Mouse (Mus musculus) embryo, embryonic 10.5 days (tissue): ENCODE measurements around the gene Sult1a1.

Experiments used
- DNase-seq: peaks from one replicate; pipeline ENCODE4 v3.0.0-alpha.2; 2015; ENCODE audit warnings: low spot score

Sult1a1 gene

DNA sequence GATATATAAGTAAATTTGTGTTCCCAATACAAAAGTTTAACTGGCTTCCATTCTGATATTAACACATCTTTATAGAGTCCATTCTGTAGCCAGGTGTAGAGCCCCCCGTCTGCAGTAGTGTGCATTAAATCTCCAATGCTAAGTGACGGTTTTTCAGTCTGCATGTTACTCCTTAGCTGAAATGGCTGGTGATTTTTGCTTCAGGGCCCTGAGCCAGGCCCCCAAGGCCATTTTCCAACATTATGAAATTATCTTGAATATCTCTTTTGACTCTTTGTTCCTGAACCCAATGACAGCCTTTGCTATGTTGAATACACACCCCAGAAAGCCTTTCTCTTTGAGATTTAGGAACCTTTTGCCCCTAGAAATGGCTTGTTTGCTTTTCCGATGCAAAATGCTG lies 16.5 kb downstream of the Sult1a1 start:
- no peak for DNase-seq

DNA sequence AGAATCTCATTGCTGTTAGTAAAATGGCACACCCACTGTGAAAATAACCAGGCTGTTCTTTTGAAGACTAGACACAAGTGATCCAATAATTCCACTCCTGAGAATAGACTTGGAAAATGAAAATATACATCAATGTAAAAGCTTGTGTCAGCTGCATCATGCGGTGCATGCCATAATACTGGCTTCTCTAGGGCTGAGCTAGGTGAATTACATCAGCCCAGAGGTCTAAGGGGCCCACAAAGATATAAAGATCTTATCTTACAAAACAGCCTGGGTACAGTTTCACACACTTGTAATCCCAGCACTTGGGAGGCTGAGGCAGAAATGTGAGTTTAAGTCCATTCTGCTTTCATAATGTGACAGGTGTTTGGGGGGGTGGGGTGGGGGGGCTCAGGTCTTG lies 18.7 kb downstream of the Sult1a1 start:
- DNase-seq: no peak

DNA sequence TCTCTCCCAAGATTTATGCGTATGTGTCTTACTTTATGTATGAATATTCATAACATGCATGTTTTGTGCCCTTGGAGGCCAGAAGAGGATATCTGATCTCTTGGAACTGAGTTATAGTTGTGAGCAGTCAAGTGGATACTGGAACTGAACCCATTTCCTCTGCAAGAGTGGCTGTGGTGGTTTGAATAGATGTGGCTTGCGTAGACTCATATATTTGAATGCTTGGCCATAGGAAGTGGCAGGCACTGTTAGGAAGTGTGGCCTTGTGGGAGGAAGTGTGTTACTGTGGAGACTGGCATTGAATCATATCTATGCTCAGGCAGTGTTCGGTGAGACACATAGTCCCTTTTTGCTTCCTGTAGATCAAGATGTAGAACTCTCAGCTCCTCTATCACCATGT lies 20.5 kb downstream of the Sult1a1 start:
- no peak for DNase-seq

DNA sequence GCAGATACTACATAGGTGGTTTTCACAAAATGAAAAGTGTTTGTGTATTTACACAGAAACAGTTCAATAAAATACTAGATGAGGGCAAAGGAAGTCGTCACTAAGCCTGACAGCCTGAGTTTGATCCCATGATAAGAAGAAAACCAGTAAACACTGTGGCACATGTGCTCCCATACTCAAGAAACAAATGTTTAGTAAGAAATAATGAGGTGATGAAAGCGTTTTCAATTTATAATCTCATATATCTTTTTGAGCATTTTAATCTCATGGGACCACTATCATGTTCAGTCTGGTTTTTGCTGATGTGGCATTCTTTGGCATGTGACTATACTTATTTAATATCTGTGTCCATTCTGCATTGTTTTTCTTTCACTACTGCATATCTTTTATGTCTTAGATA lies 22.2 kb downstream of the Sult1a1 start:
- no peak for DNase-seq

DNA sequence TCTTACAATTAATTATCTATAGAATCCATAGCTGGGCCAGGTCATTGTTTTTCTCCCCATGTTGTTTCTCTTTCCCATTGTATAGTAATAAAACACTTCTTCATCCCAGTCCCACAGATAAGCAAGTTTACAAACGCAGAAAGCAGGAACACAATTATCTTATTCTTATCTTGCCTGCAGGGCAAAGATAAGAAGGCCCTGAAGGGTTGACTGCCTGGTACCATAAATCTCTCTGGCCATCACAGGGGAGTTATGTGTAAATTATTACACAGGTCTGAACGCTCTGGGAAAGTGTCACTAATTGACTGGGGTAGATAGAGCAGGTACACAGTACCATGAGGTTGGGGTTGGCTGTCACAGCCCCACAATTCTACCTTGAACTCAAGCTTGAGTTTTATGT lies 25.4 kb downstream of the Sult1a1 start:
- DNase-seq: no peak

DNA sequence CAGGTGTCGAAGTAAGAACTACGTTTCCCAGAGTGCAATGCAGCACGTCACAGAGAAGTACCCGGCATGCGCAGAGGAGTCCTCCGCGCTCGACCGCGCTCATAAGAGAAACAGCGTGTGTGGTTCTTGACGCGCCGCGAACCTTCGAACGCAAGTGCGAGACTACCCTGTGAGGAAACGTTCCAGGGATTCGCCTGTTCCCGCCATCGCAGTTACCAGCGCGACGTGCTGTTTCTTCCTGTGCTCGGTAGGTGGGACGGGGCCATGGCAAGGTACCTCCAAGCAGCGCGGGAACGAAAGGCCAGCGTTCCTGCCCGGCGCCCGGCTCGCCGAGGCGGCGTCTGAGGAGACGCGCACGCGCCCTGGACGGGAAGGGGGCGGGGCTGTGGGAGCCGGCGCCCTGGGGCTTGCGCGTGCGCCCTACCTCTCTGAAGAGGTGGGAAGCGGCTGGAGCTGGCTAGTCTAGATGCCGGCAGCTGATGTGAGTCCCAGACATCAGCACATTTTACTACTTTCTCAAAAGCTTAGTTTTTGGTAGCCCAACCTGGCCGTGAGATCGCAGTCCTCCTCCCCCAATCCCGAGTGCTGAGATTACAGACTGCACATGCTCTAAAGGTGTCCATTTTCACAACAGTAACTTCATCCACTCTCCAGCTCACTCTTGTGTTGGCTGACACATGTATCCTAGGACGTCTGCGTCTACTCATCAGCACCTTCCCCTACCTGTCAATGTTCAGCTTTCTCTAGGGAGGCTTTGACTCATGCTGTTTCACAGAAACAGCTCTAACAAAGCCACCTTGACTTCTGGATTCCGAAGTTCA lies 26.8 kb downstream of the Sult1a1 start, which contains the start of gene Sgf29:
Sgf29 (plus strand) TSS at position 79 of the 821 bp plus-strand sequence.
- DNase-seq: peak; percentile 95

DNA sequence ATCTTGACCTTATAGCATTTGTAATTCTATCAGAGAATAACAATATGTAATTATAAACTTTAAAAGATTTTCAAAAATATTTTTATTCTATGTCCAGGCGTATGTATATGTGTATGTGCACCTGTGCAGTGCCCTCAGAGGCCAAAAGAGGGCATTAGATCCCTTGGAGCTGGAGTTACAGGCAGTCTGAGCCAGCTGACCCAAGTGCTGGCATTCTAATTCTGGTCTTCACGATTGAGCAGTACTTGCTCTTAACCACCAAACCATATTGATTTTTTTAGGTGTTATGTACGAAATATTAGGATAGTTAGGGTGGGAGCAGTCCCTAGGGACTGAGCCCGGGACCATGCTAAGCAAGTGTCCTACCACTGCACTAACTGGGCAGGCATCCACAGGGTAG lies 27.7 kb downstream of the Sult1a1 start:
- DNase-seq: no peak

DNA sequence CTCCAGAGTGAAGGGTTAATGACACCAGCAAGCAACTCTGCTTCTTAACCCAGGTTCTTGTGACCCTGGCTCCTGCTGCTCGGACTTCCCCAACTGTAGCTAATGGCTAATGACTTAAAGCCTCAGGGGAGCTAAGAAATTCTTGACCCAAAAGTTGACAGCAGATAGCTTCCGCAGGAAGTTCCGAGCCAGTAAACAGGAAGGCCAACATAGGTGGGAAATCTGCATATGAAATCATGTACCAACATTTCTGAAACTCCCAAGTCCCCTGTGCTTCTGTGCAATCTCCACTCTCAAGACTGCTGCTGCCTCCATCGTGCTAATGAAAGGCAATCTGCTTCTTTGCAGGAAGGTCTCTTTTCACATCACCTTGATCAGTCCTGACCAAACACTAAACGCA lies 30.5 kb downstream of the Sult1a1 start:
- DNase-seq: no peak

DNA sequence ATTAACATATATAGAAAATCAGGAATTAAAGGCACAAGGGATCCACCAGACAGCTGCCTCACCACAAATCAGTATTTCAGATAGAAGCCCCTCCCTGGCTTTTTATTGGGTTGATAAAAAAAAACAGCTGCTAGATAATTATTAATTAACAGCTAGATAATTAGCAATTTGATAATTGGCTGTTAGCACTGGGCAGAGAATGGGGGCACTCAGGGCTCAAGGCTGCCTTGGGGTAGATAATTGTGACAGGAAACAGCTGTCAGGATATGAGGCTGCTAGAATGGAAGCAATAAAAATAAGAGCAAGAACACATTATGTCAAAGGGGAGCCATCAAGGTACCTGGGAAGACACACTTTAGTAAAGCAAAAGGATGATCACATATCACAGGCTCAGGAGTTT lies 31.3 kb downstream of the Sult1a1 start:
- DNase-seq: no peak

DNA sequence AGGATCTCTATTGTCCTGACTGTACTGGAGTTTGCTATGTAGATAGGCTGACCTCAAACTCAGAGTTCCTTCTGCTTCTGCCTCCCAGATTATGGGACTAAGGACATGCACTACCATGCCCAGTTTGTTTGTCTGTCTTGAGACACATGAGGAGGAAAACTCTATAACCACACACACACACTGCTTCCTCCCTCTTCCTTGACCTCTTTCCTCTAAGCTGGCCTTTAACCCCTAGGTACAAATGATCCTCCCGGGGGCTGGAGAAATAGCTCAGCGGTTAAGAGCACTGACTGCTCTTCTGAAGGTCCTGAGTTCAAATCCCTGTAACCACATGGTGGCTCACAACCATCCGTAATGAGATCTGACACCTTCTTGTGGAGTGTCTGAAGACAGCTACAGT lies 31.9 kb downstream of the Sult1a1 start:
- no peak for DNase-seq

DNA sequence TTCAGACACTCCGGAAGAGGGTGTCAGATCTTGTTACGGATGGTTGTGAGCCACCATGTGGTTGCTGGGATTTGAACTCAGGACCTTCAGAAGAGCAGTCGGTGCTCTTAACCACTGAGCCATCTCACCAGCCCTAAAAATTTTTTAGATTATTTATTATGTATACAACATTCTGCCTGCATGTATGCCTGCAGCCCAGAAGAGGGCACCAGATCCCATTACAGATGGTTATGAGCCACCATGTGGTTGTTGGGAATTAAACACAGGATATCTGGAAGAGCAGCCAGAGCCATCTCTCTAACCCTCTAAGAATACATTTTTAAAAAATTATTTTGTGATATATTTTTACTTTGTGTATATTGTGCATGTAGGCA lies 33.0 kb downstream of the Sult1a1 start:
- peak; percentile 59 for DNase-seq

DNA sequence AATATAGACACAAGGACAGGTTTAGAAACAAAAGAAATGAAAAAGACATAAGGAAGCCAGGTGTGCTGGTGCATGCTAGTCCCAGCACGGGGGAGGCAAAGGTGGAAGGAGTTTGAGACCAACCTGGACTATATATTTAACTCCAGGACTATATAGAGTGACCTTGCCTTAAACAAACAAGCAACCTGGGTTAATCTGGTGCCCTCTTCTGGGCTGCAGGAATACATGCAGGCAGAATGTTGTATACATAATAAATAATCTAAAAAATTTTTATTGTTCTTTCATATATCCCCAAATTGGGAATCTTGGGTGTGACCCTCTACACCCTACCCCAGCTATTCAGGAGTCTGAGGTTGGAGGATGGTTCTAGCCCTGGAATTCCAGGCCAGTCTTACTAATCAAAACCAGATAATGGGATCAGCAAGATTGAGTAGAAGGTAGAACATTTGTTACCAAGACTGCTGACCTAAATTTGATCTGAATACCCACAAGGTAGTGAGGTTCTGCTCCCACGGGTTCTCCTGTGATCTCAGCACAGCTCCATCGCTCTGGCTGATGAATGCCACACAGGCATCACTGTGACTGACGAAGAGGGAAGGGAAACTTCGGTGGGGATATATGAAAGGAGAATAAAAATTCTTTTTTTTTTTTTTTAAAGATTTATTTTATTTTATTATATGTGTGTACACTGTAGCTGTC lies 33.5 kb downstream of the Sult1a1 start:
- DNase-seq: no peak

DNA sequence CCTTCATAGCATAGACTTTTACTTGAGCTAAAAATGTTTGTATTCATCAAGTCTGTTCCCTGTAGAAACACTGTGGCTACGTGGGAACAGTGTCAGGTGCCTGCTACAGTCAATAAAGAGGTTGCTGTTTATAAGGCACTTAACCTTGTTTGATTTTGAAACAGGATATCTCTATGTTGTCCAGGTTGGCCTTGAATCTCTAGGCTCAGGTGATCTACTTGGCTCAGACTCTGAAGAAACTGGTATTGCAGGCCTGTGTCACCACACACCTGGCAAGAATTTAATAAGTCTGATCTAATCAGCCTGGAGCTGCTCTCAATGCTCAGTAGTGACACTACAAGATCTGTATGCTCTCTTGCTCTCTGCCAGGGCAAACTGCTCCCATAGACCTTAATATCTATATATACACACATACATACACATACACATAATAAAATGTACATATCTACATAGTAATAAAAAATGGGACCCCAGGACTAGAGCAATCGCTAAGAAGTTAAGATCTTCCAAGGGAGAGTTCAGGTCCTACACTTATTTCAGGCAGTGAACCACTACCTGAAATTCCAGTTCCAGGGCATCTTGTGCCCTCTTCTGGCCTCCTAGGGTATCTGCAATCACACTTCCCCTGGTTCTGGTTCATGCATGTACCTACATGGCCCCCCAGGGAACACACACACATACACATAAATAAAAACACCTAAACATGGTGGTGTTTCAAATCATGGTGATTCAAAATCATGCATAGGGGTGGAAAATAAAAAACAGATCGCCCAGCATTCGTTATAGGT lies 39.3 kb downstream of the Sult1a1 start:
- DNase-seq: peak; percentile 64

DNA sequence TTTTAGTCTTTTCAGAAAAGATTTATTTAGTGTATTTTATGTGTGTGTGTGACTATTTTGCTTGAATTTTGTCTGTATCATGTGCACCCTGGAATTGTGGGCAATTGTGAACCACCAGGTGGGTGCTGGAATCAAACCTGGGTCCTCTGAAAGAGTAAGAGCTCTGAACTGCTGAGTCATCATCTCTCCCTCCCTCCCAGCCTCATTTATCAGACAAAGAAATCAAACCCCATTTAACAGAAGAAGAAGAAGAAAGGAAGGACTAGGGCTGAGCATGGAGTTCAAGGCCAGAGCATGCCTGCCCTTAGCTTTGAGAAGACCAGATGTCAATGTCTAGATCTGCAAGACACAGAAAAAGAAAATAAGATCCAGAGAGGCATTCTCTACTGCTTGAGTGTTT lies 40.9 kb downstream of the Sult1a1 start:
- no peak for DNase-seq

DNA sequence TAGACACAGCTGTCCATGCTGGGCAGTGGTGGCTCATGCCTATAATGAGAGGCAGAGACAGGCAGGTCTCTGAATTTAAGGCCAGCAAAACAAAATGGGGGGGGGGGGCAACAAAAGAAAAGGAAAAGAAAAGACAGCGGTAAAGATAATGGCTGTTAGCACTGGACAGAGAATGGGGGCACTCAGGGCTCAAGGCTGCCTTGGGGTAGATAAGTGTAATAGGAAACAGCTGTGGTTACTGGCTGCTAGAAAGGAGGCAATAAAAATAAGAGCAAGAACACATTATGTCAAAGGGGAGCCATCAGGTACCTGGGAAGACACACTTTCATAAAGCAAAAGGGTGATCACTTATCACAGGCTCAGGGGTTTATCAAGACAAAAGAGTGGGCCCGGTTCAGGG lies 43.8 kb downstream of the Sult1a1 start:
- no peak for DNase-seq

DNA sequence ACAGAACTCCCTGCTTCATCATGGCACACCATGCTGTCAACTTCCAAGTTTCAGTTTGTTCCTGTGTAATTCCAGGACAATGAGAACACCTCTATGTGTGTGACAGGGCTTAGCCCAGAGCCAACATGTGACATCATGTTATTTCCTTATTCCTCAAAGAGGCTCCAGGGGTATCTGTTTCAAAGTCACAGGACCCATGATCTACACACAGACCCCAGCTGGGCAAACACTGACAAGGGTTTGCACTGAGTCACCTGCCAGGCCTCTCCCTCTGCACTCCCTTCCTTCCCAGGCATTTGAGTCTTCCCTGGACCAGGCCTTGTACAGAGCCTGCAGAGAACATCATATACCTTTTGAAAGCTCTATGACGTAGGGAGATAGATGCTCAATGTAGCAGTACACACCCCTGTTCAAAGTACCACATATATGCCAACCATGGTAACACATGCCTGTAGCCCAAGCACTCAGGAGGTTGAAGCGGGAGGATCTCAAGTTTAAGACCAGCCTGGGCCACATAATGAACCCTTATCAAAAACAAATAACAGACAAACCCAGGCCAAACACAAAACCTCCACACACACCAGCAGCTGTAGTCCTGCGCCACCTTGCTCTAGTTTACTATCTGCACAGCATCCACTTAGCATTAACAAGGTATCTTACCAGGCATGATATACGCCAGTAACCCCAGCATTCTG lies 45.3 kb downstream of the Sult1a1 start, which contains the start of gene Nupr1:
Nupr1 (minus strand) TSS at position 38 of the 695 bp plus-strand sequence.
- no peak for DNase-seq

DNA sequence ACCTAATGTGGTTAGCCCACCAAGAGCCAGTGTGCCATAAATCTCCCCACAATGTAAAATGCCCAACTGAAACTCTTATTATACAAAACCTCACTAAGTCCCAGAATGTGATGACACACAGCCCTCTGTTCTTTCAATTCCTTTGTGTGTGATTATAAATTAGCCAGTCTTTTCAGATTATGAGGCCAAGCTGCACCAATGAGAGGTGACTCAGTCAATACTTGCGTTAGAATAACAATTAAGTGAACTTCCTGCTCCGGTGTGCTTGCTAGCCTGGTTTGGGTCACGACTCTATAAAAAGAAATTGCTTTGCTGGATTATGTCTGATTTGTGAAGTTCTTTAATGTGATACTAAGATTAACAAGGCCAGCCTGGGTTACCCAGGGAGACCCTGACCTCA lies 46.3 kb downstream of the Sult1a1 start:
- DNase-seq: no peak

DNA sequence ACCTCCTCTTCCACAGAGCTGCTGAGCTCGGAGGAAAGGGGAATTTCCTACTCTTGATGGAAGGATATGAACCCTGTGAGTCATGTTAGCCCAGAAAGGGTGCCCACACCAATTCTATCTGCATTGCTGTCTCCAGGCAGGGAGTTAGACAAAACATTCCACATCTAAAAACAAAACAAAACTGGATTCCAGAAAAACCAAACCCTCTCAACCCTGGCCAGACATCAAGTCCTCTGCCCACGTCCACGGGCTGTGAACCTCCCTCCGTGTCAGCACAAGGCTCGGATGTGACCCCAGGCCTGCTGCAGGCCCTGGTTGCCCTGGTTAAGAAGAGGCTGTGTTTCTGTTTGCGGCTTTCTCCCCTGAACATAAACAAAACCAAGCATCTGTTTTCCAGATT lies 48.1 kb downstream of the Sult1a1 start:
- no peak for DNase-seq

DNA sequence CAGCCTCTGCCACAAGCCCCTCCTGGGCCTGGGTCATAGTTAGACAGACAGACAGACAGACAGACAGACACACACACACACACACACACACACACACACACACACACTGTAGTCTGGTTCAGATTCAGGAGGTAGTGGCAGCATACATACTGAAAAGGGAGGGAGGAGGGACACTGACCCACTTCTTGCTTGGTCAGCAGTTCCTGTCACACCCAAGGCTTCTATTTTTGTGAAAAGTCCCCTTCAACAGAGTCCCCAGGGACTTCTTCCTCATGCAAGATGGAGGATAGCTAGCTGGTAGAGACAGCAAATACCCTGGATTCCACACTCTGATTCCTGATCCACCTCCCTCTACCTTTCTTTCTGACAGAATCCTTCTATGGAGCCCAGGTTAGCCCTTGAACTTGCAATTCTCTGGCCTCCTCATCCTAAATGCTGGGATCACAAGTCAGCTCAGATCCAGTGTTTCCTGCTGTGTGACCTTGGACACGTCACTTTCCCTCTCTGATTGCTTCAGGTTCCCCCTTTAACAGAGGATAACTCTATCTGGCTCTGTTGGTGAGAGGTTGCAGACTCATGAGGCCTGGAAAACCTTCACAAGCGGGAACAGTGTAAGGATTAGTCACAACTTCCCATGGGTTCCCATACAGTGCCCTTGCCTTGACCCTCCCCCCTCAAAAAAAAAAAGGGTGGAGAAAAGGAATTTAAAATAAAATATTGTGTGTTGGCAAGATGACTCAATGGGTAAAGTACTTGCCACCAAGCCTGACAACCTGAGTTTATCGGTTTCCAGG lies 50.2 kb downstream of the Sult1a1 start:
- no peak for DNase-seq

DNA sequence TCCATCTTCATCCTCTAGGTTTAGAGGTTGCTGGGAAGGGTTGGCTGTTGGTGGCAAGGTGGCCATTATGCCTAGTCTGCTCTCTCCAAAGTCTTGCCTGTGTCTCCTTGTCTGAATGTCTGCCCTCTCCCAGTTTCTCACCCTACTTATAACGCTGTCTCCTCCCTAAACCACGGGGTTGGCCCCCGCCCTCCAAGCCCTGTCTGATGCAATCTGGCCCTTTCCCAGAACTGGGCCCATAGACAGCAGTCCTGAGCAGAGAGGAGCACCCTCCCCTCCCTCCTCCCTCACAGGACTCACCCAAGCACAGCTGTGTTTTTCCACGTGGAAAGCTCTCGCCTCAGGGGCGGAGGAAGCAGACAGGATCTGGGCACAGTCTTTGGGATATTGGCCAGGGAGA lies 50.9 kb downstream of the Sult1a1 start:
- no peak for DNase-seq

DNA sequence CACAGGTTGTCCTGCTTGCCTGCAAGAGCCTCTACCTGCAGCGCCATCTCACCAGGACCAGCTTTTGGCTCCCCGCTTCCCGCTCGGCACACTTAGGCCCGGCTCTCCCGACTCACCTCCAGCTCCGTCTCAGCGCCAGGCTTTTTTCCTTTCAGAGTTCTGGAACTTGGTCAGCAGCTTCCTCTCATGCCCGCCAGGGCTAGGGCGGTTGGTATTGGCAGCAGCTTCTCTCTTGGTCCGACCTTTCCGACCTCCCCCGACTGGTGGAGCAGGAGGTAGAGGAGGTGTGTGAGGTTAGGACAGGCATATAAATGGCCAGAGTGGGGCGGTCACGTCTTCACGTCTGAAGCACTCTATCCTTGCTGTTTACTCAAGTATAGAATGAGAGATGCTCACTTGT lies 51.5 kb downstream of the Sult1a1 start:
- no peak for DNase-seq
